Mouse (Mus musculus) G1E (cell line): ENCODE measurements around the gene Krt33b.

Experiments
- CTCF ChIP-seq: IDR thresholded peaks from 2 replicates; pipeline ENCODE4 v1.5.1; 2012; ENCODE audit warnings: low read depth, low read length, inconsistent platforms, mixed read lengths
- GATA1 ChIP-seq: IDR thresholded peaks from 2 replicates; pipeline ENCODE4 v1.6.1; 2012; ENCODE audit warnings: borderline replicate concordance, low read length, inconsistent platforms, mixed read lengths
- POLR2AphosphoS5 ChIP-seq: IDR thresholded peaks from 2 replicates; pipeline ENCODE4 v1.6.1; 2012; ENCODE audit warnings: low read depth, low read length, inconsistent platforms; ENCODE audit not compliant: insufficient replicate concordance
- TAL1 ChIP-seq: conservative IDR thresholded peaks from 2 replicates; pipeline ENCODE4 v1.6.1; 2012; ENCODE audit warnings: low read depth, low read length, inconsistent platforms, mixed read lengths

- TF ChIP-seq CTCF (no peak), TAL1 (no peak), GATA1 (no peak), POLR2AphosphoS5 (no peak)
Measured at GRCm38 (mm10) chr11:100073873-100074272, 44.2 kb upstream of the Krt33b start.
